Mouse (Mus musculus) 3134 (cell line): Measurements from ENCODE around the gene Tmem143.
"Not testable (repeated sequence)": the region's sequence is repeated elsewhere in the genome, so short reads cannot be mapped to it uniquely, and the experiment has no call there.

ENCODE experiments used
- DNase-seq: peaks from one replicate; pipeline ENCODE4 v3.0.0-alpha.2; 2011; ENCODE audit warnings: low spot score; ENCODE audit not compliant: insufficient read length; ENCODE audit errors: extremely low read depth

Gene Tmem143

GRCm38 (mm10) chr7:45896517-45897257 is at the start of gene Tmem143, which contains the start of gene Syngr4:
TSS of gene Tmem143 (plus strand) at chr7:45896941.
TSS of gene Syngr4 (minus strand) at chr7:45896714.
- DNase-seq, result peak; percentile 99

- no peak for DNase-seq
Measured at GRCm38 (mm10) chr7:45848447-45849027, 48.2 kb upstream of the Tmem143 start.

DNA sequence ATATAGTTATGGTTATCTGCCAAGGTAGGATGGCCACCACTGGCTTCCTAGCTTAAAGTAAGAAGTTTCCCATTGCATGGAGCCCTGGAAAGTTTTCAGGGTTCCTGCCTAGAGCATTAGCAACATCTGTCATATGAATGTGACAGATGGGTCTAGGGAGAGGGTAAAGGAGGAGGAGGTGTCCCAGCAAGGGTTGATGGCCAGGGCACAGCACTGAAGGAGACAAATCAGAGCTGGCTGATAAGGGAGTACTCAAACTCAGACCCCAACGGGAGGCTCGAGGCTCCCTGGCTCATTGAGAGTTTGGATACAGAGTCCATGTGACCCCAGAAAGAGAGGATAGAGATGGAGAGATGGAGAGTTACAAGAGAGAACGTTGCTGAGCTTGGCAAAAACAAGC is 46.1 kb upstream of the Tmem143 start:
- DNase-seq, result no peak

- DNase-seq, result no peak
Measured at GRCm38 (mm10) chr7:45853089-45853488, 43.7 kb upstream of the Tmem143 start.

DNA sequence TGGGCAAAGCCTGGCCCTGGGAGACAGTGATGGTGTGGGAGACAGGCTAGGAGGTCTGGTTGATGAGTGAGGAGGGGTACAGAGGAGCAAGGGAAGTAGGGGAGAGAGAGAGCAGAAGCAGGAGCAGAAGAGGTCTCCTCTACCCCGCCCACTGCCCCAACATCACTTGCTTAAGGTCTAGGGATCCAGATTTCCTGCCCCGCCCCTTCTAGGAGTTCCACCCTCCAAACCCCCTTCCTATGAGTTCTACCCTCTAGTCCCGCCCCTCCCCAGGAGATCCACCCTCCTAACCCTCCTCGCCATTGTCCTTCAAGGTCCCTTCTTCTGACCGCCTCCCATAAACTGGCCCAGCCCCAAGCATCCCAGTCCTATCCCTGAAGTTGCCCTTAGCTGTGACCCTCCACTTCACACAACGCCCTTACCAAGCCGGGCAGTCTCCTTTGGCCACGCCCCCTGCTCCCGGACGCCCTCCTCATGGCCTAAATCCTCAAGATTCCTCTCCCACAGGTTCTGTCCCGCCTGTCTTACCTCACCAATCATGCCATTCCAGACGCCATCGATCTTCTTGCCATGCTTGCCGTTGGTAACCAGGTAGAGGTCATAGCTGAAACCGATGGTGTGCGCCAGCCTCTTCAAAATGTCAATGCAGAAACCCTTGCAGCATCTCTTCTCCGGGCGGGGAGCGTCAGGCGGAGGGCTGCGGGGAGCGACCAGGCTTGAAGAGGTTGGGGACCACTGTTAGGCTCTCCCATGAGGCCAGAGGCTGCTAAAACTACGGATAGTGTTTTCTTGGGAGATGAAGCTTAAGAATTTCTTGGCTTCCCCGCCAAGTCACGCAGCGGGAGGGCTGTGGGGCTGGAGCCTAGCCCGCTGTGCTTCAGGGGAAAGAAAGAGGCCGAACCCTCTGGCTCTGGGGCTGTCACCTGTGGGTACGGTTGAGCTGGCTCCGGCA is 39.5 kb upstream of the Tmem143 start:
- DNase-seq, result no peak

- no peak for DNase-seq
Measured at GRCm38 (mm10) chr7:45859008-45859407, 37.7 kb upstream of the Tmem143 start.

GRCm38 (mm10) chr7:45862804-45863203 is 33.9 kb upstream of the Tmem143 start:
- no peak for DNase-seq

DNA sequence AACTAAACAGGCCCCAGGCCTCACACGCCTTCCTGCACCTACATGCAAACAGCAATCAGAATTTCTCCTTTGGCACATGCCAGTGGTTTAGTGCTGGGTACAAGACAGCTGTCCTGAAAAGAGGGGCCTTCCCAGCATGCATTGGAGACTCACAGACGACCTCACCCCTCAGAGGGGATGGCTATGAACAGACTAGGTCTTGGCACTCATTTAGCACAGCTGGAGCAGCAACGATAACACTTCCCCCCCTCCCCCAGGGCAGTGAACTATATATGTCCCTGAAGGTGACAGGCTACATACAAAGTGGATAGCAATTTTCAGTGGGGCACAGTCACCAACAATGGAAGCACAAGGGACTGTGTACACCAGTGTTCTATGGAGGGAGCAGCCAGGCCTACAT is 32.3 kb upstream of the Tmem143 start:
- DNase-seq, result no peak

GRCm38 (mm10) chr7:45865925-45866910 is 30.5 kb upstream of the Tmem143 start:
- peak; percentile 94 for DNase-seq

DNA sequence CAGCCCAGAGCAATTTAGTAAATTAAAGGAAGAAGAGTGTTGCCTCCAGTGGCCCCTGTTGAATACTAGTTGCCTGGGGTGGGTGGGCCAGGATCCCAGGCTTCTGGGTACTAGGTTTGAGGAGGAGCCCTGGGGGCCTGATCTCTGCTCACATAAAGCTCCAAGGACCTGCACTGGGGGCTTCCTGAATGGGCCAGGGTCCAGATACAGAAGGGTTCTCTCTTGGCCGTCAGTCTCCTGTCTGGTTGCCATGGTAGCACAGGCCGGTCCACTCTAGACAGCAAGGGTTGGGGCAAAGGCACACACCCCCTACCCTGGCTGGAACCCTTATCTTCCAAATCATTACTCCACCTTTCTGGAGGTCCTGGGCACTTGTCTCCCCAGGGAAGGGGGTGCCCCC is 28.9 kb upstream of the Tmem143 start:
- no peak for DNase-seq

GRCm38 (mm10) chr7:45869107-45869670 is 27.6 kb upstream of the Tmem143 start:
- no peak for DNase-seq

- DNase-seq, result no peak
Measured at GRCm38 (mm10) chr7:45869787-45870186, 27.0 kb upstream of the Tmem143 start.

DNA sequence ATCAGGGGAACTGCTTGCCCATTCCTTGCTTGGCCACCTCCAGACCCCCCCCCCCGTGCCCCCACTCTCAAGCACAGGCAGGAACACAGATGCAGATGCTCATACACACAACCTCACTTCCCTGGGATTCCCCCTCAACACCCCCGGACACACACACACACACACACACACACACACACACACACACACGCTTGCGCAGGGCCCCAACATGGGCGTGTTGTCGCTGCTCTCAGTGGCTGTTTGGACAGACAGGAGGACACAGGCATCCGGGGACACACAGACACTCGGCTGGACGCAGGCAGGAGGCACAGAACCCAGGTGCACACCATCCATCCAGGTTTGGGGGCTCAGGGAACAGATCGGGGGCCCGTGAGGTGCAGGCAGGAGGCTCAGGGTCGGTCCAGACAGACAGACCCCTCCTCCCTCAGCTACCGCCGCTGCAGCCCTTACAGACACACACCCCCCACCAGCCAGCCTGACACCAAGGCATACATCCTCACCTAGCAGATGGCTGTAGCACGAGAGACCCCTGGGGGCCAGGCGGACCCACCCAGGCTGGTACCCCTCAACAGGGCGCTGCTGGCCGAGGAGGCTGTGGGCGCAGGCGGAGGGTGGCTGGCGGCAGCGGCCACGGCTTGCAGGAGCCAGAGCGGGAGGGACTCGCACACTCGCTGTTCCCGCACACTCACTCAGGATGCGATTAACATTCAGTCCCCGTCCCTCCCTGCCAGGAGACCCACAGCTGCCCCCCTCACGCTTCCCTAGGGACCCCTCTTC is 26.3 kb upstream of the Tmem143 start:
- DNase-seq, result no peak

DNA sequence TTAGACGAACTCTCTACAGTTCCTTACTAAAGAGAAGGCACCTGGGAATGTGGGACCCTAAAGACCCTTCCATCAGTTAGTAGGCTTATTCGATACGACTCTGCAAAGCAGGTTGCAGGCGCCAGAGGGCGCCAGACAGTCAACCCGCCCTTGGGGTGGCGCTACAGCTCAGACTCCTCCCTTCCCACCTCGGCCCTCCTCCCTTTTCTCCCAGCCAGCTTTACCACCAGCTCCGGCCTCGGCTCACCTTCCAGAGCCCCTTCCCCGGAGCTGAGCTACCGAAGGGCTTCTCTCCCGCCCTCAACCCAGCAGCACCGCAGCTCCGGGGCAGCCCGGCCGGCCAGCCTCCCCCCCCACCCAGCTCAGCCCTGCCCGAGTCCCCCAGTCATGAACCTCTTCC is 24.1 kb upstream of the Tmem143 start, which contains the start of gene Kdelr1:
TSS of gene Kdelr1 (plus strand) at position 149 of the 400 bp plus-strand sequence.
- DNase-seq, result peak; percentile 81

DNA sequence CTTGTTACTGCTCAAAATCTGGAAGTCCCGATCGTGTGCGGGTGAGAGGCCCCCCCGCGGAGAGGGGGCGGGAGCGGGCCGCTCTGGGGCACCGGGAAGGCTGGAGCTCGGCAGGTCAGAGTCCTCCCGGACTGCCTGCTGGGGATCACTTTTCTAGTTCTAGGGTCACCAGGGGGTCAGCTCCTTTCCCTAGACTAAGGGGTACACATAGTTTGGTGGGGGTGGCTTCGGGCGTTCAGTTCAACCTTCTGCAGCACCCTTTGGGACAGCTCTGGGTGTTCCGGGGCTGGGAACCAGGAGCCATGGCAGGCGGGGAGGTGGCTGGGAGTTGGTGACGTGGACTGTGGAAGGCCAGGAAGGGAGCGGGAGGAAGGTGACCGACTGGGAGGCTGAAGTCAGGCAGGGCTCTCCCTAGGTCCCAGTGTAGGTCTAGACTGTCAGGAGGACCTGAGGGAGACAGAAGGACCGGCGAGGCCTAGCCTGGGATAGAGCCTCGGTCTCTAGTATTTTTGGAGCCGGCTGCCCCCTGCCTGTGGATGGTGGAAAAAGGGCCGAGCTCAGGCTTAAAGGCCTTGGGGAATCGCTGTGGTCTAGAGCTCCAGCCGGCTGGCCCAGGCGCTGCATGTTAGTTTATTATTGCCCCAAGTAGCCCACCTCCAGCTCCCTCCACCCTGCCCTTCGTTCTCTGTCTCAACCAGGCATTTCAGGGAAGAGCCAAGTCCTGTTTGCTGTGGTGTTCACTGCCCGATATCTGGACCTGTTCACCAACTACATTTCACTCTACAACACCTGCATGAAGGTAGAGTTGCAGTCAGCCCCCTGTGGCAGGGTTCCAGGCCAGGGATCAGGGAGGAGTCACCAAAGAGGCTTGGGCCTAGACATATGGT is 23.4 kb upstream of the Tmem143 start:
- DNase-seq, result peak; percentile 75

GRCm38 (mm10) chr7:45876895-45877294 is 19.8 kb upstream of the Tmem143 start:
- DNase-seq, result no peak

- not testable (repeated sequence) for DNase-seq
Measured at GRCm38 (mm10) chr7:45878278-45878677, 18.5 kb upstream of the Tmem143 start, which contains the start of gene Grin2d. TSS of gene Grin2d (minus strand) at chr7:45878378.

GRCm38 (mm10) chr7:45880531-45880930 is 16.2 kb upstream of the Tmem143 start:
- DNase-seq, result no peak
